Mouse (Mus musculus) heart, adult 18-20 months (tissue): ENCODE data around the gene N4bp2l2. TPM values are rescaled to one million over a fixed set of nuclear protein-coding genes. Genes with fewer than 3 reads are reported as not detected.

Experiments
- DNase-seq, 2 experiments: peaks; one replicate each; pipeline ENCODE4 v3.0.0; 2021 to 2022; ENCODE audit warnings: mixed read lengths in 1 of 2
- total RNA-seq, 2 experiments: library from RNA; stranded (reverse); gene quantifications; 2 replicates each; pipeline ENCODE4 v1.2.3; 2021

Gene N4bp2l2
- total RNA-seq, 2 experiments from 2014 or later = 41.1 to 41.3 TPM

DNA sequence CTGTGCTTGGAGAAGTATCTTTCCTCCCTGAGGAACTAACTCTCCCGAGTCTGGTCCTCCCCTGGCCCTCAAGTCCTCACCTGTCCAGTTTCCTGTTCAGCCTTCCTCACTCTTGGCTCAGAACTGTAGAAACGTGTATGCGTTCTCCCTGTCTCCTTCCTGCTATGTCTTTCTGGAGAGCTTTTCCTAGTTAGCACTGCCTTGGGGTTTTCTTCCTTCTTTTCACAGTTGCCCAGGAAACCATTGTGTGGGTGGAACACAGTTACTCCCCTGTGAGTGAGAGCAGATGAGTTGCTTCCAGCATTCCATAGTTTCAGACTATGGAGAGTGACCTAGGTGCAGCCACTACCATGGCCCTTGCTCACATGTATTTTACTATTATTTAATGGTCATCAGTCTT lies 99.8 kb downstream of the N4bp2l2 start:
- DNase-seq = no peak

DNA sequence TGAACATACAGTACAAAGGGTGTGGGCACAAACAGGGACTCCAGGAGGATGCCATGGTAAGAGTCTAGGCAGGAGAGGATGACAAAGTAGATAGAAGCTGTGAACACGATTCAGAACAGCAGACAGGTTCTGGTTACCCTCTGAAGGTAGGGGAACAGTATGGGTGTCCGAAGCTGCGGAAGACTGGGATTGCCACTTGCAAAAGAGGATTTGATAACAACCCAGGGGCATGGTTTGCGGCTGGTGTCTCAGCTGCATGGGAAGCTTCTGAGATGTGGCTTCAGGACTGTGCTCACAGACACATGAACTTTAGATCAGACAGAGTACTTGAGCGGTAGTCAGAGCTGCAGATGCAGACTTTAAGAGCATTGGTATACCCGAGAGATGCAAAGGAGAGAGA lies 101.6 kb downstream of the N4bp2l2 start:
- DNase-seq = no peak

DNA sequence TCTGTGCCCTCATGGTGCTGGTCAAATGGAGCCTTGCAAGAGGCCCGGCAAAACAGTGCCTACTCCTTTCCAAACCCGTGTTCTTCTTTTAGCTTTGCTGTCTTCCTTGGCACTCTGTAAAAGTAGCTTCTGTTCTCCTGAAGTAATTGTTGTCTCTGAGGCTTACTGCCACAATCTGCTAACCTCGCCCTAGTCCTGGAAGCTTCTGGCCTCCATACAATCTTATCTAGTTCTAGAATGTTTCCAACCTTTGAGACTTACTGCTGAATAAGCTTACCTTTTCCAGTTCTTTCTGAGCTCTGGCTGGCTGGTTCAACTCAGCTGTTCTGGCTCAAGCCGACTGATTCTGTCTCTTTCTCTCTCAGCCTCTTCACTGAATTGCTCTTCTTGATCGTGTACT lies 104.2 kb downstream of the N4bp2l2 start:
- DNase-seq = no peak

- DNase-seq = no peak
Observed at GRCm38 (mm10) chr5:150561376-150561775, 104.6 kb downstream of the N4bp2l2 start.

GRCm38 (mm10) chr5:150560851-150561250 lies 105.1 kb downstream of the N4bp2l2 start:
- no peak for DNase-seq

- DNase-seq = peak in 1 of 2 experiments; percentile 14
Observed at GRCm38 (mm10) chr5:150559519-150560103, 106.4 kb downstream of the N4bp2l2 start.

Other genes starting within 250 kb of the N4bp2l2 start
- gene Zar1l, start 148.0 kb downstream of the N4bp2l2 start, total RNA-seq = not detected
- 1 to 10 TPM; 1.4 to 1.8 TPM for gene Brca2, start 143.6 kb downstream of the N4bp2l2 start, total RNA-seq
- gene N4bp2l1, start 69.0 kb downstream of the N4bp2l2 start, total RNA-seq = 1 to 10 TPM; 1.6 to 6.0 TPM
- 10 to 100 TPM; 17.6 to 18.3 TPM for gene Pds5b, start 7.6 kb upstream of the N4bp2l2 start, total RNA-seq